Mouse (Mus musculus) heart, postnatal 10 days (tissue): ENCODE measurements around the gene Olfr114. TPM values are rescaled to one million over a fixed set of nuclear protein-coding genes. Genes with fewer than 3 reads are reported as not detected.

Experiments
- DNase-seq, 2 experiments: peaks; one replicate each; pipeline ENCODE4 v3.0.0; 2021
- intact Hi-C: fragments of 180-260 bp; cut with DNase I; formaldehyde crosslinking; loops from one replicate; pipeline ENCODE4 v1.15.1; 2025
- total RNA-seq, 2 experiments: library from RNA; stranded (reverse); gene quantifications; 2 replicates each; pipeline ENCODE4 v1.2.3; 2021

Gene Olfr114
- total RNA-seq: not detected

DNA sequence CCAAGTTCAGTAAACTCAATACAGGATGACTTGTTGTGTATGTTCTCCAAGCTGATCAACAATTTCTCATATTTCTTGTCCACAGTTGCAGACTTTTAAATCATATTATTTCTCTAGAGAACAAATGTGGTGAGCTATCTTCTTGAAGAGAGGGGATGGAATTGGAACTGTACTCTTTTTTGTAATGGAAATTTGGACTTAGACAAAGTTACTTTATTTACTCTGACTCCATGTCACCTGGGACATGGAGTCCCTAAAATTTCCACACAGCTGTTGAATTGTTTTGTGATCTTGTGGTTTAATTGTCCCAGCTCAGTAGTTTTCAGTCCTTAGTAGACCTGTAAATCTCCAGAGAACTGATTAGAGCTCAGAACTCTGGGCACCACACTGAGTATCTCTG is at the start of gene Olfr114:
Gene Olfr114 (minus strand): TSS at position 101 of the 400 bp plus-strand sequence.
- intact Hi-C loops: no loop called here
- DNase-seq: no peak

DNA sequence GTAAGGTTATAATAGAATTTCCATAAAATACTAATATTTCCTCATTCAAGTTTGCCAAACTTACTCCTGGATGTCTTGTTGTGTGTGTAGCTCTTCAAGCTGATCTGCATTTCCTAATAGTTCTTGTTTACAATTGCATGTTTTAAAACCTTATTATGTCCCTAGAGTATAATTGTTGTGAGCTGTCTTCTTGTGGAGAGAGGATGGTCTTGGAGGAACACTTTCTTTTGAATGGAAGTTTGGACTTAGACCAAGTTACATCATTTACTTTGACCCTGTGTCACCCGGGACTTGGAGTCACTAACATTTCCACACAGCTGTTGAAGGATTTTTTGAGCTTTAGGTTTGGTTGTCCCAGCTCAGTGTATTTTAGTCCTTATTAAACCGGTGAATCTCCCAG is 34.5 kb upstream of the Olfr114 start, which contains the start of the genes Olfr115 and Olfr116:
Gene Olfr115 (minus strand): TSS at position 101 of the 400 bp plus-strand sequence.
Gene Olfr116 (minus strand): TSS at position 191 of the 400 bp plus-strand sequence.
- intact Hi-C loops: no loop called here
- no peak for DNase-seq

DNA sequence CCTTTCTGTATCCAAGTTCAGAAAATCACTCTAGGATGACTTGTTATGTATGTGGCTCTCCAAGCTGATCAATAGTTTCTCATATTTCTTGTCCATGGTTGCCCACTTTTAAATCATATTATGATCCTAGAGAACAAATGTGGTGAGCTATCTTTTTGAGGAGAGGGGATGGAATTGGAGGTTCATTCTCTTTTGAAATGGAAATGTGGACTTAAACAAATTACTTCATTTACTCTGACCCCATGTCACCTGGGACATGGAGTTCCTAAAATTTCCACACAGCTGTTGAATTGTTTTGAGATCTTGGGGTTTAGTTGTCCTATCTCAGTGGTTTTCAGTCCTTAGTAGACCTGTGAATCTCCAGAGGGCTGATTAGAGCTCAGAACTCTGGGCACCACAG is 15.0 kb downstream of the Olfr114 start, which contains the start of gene Olfr113:
Gene Olfr113 (minus strand): TSS at position 101 of the 400 bp plus-strand sequence.
- intact Hi-C loops: no loop called here
- DNase-seq: no peak

DNA sequence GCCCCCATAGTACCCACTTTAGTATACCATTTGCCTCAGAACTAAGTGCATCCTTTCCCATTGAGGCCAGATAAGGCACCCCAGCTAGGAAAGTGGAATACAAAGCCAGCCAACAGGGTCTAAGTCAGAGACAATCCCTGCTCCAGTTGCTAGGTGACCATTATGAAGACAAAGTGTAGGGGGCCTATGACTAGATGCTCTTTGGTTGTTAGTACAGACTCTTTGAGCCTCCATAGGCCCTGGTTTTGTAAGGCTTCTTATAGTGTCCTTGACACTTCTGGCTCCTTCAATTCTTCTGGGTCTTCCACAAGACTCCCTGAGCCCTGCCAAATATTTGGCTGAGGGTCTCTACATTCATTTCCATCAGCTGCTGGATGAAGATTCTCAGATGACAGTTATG is 23.2 kb downstream of the Olfr114 start, which contains the start of gene Olfr112:
Gene Olfr112 (minus strand): TSS at position 101 of the 400 bp plus-strand sequence.
- intact Hi-C loops: no loop called here
- DNase-seq: no peak

DNA sequence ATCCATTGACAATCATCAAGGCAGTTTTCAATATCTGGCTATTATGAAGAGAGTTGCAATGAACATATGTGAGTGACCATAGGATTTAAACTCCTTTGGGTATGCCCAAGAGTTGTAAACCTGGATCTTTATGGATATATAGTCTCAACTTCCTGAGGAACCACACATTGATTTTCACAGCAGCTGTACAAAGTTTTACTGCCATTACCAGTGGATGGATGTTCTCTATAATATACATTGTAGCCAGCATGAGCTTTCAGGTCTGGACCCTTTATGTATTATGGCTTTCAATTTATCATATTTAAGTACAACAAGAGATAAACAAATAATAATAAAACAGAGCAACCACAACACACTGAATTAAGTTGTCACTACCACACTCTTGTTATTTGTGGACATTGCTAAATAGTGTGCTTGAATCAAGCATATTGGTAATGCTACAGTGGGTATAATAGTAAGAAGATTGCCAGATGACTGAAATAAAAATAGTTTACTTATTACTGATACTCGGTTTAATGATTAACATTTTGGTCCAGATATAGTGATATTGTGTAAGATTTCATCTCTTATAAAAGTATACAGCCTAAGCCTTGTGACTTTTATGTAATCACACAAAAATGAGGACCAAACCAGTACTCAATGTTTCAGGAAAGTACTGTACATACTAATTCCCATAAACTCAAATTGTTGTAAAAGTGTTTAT is 33.5 kb downstream of the Olfr114 start:
- intact Hi-C loops: no loop called here
- no peak for DNase-seq

DNA sequence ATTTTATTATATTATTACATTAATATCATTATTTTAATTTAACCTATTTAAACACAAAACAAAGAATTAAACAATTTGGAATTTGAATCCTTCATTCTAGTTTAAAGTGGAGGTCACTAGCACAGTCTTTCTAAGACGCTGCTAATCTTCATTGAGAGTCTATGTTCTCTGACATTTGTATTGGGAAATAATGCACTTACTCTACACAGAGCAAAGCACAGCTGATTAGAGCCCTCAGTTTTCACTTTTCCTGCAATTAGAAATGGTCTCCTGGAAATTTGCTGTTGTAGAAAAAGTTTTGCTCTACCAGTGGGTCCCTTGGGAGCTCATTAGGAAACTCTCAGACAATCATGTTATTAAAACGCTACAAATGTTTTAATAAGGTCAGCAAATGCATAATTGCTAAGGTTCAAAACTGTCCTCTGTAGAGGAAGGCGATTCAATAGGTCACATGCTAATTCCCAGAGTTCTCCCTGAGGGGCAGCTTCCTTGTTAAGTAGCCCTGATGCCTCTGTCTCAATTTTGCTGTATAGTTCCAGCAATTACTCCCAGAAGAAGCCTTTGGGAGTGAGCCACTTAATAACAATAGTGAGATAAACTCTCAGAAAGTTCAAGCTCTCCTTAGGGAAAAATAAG is 48.6 kb downstream of the Olfr114 start:
- DNase-seq: no peak
- intact Hi-C loops: no loop called here

DNA sequence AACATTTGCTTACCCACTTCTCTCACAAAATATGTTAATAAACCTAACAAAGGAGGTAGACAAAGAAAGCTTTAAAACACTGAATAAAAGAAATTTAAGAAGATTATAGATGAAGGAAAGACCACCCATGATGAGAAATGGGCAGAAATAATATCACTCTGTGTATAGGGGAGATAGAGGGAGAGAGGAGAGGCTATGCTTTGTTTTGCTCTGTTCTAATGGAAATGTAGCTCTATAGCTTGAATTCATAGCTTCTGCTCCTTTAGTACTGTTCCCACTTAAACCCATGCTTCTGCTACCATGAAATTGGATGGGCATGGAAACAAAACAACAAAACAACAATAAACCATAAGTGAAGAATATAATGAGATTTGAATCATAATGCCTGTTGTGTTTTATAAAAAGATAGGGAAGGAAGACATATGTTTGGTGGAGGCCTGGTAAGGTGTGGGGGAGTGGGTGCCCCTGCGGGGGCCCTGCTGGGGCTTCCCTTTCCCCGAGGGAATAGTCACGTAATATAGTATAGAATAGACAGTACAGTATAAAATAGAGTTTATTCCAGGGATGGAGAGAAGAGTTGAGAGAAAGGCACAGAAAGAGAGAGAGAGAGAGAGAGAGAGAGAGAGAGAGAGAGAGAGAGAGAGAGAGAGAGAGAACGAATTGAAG is 51.0 kb downstream of the Olfr114 start:
- intact Hi-C loops: no loop called here

More for the DNA sequence above, 51.0 kb downstream of the Olfr114 start:
- no peak for DNase-seq

Other genes starting within 250 kb of the Olfr114 start
- not detected for gene Olfr104-ps, start 233.2 kb downstream of the Olfr114 start, total RNA-seq
- gene Olfr105-ps, start 213.7 kb downstream of the Olfr114 start, total RNA-seq: not detected
- gene Olfr106-ps, start 202.3 kb downstream of the Olfr114 start, total RNA-seq: not detected
- not detected for gene Olfr107, start 193.5 kb downstream of the Olfr114 start, total RNA-seq
- not detected for gene Olfr108, start 147.3 kb downstream of the Olfr114 start, total RNA-seq
- not detected for gene Olfr109, start 133.8 kb downstream of the Olfr114 start, total RNA-seq
- gene H2-M2, start 109.2 kb downstream of the Olfr114 start, total RNA-seq: not detected
- not detected for gene Olfr110, start 100.3 kb downstream of the Olfr114 start, total RNA-seq
- gene Olfr111, start 84.7 kb downstream of the Olfr114 start, total RNA-seq: not detected
- gene Olfr112, start 23.3 kb downstream of the Olfr114 start, total RNA-seq: not detected
- not detected for gene Olfr113, start 15.1 kb downstream of the Olfr114 start, total RNA-seq
- gene Olfr115, start 34.4 kb upstream of the Olfr114 start, total RNA-seq: not detected
- not detected for gene Olfr116, start 34.5 kb upstream of the Olfr114 start, total RNA-seq
- gene Olfr117, start 71.0 kb upstream of the Olfr114 start, total RNA-seq: not detected
- not detected for gene Olfr118, start 74.2 kb upstream of the Olfr114 start, total RNA-seq
- not detected for gene Olfr119, start 103.8 kb upstream of the Olfr114 start, total RNA-seq
- not detected for gene Olfr120, start 129.1 kb upstream of the Olfr114 start, total RNA-seq
- gene Olfr121, start 156.1 kb upstream of the Olfr114 start, total RNA-seq: not detected
- not detected for gene Olfr122, start 175.9 kb upstream of the Olfr114 start, total RNA-seq
- not detected for gene Olfr123, start 200.8 kb upstream of the Olfr114 start, total RNA-seq
- gene Olfr124, start 207.1 kb upstream of the Olfr114 start, total RNA-seq: not detected
- gene Olfr125, start 240.2 kb upstream of the Olfr114 start, total RNA-seq: not detected